Mouse (Mus musculus) kidney, embryonic 15.5 days (tissue): ENCODE results near the gene Hps3. TPM values are rescaled to one million over a fixed set of nuclear protein-coding genes. Genes with fewer than 3 reads are reported as not detected.

Experiments
- ATAC-seq: fragments of 200-750 bp; cut with Nextera tagmentation; replicated peaks from 2 replicates; pipeline ENCODE4 v1.8.0; 2017; ENCODE audit warnings: moderate TSS enrichment; ENCODE audit not compliant: low FRiP score
- H3K27ac ChIP-seq: fragments of 300-500 bp; sonication (generic); 2 replicates; pipeline ENCODE4 v1.5.1; 2015; ENCODE audit warnings: mild to moderate bottlenecking, inconsistent platforms
- H3K27me3 ChIP-seq: fragments of 300-500 bp; sonication (generic); 2 replicates; pipeline ENCODE4 v1.6.1; 2015; ENCODE audit warnings: inconsistent platforms
- H3K36me3 ChIP-seq: fragments of 300-500 bp; sonication (generic); 2 replicates; pipeline ENCODE4 v1.6.1; 2015; ENCODE audit warnings: inconsistent platforms
- H3K4me1 ChIP-seq: fragments of 300-500 bp; sonication (generic); 2 replicates; pipeline ENCODE4 v1.6.1; 2015; ENCODE audit warnings: inconsistent platforms
- H3K4me2 ChIP-seq: fragments of 300-500 bp; sonication (generic); 2 replicates; pipeline ENCODE4 v1.6.1; 2015; ENCODE audit warnings: moderate library complexity, mild to moderate bottlenecking, inconsistent platforms
- H3K4me3 ChIP-seq: fragments of 300-500 bp; sonication (generic); replicated peaks from 2 replicates; pipeline ENCODE4 v1.5.1; 2015; ENCODE audit warnings: mild to moderate bottlenecking, inconsistent platforms
- H3K9ac ChIP-seq: fragments of 300-500 bp; sonication (generic); 2 replicates; pipeline ENCODE4 v1.6.1; 2015; ENCODE audit warnings: mild to moderate bottlenecking, inconsistent platforms
- H3K9me3 ChIP-seq: fragments of 300-500 bp; sonication (generic); replicated peaks from 2 replicates; pipeline ENCODE4 v1.6.1; 2016; ENCODE audit warnings: inconsistent platforms
- WGBS: fragments of 180-500 bp; shearing (Covaris S2); methylation state at CpG from one replicate; pipeline ENCODE4 v1.1.7; 2015; ENCODE audit warnings: mixed read lengths; 5-methylcytosine and 5-hydroxymethylcytosine counted together
- polyA plus RNA-seq: library from polyadenylated mRNA; unstranded; fragments of >200 nt; fragmentation: Nextera tagmentation; extraction: Ambion mirVana; gene quantifications from 2 replicates; pipeline ENCODE4 v1.2.1, GENCODE M21; 2015

Hps3 gene
- polyA plus RNA-seq, 1 experiment from 2014 or later: 12.2 TPM

GRCm38 (mm10) chr3:20000806-20001205, 34.3 kb downstream of the Hps3 start:
- Histone ChIP-seq H3K4me1 (no peaks in the 10 kb centered on the region), H3K27me3 (no peaks in the 10 kb centered on the region), H3K27ac (no peak overlapping the region), H3K4me3 (no peak overlapping the region), H3K9me3 (no peaks in the 10 kb centered on the region), H3K9ac (no peak overlapping the region), H3K4me2 (no peak overlapping the region), H3K36me3 (peaks cover 24% of the 10 kb centered on the region; the same call in 1 of the 2 replicates)
- WGBS: 90% methylated on average over 4 of the region's 4 CpGs
- no peak for ATAC-seq

DNA sequence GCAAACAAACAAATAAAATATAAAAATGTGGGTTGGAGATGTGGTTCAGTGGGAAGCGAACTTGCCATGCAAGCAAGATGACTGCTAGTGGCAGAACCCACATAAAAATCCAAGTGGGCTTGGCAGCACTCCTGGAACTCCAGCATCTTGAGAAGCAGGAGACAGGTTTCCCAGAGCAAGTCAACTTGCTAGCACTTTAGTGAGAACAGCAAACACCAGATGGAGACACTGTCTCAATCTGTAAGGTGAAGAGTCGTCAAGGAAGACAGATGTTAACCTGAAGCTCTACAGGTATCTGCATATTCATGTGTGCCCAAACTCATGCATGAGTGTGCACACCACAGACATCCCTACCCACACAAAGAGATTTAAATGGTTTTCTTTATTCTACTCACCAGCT, 35.6 kb downstream of the Hps3 start:
- Histone ChIP-seq H3K4me3 (no peak overlapping the region), H3K27ac (no peak overlapping the region), H3K9me3 (no peaks in the 10 kb centered on the region), H3K36me3 (peaks cover 24% of the 10 kb centered on the region; the same call in 1 of the 2 replicates), H3K4me2 (no peak overlapping the region), H3K27me3 (no peaks in the 10 kb centered on the region), H3K4me1 (no peaks in the 10 kb centered on the region), H3K9ac (no peak overlapping the region)
- no peak for ATAC-seq
- 95% methylated on average over 2 of the region's 2 CpGs for WGBS

- 83% methylated on average over 4 of the region's 4 CpGs for WGBS
- no peaks in the 10 kb centered on the region; the same call in 1 of the 2 replicates for H3K36me3 ChIP-seq
- no peak overlapping the region for H3K27ac ChIP-seq
- H3K27me3 ChIP-seq: no peaks in the 10 kb centered on the region
- no peak overlapping the region for H3K4me3 ChIP-seq
- H3K4me1 ChIP-seq: no peaks in the 10 kb centered on the region
- H3K4me2 ChIP-seq: no peak overlapping the region
- no peak overlapping the region for H3K9ac ChIP-seq
- no peaks in the 10 kb centered on the region for H3K9me3 ChIP-seq
- ATAC-seq: no peak
Observed at GRCm38 (mm10) chr3:19992388-19992787, 42.7 kb downstream of the Hps3 start.

- WGBS: 68% methylated on average over 3 of the region's 3 CpGs
- no peaks in the 10 kb centered on the region for H3K9me3 ChIP-seq
- H3K4me3 ChIP-seq: no peak overlapping the region
- no peaks in the 10 kb centered on the region for H3K4me1 ChIP-seq
- no peak overlapping the region for H3K27ac ChIP-seq
- H3K27me3 ChIP-seq: no peaks in the 10 kb centered on the region
- no peak for ATAC-seq
- no peaks in the 10 kb centered on the region for H3K36me3 ChIP-seq
- H3K9ac ChIP-seq: no peak overlapping the region
- H3K4me2 ChIP-seq: no peak overlapping the region
Observed at GRCm38 (mm10) chr3:19990031-19990430, 45.1 kb downstream of the Hps3 start.

DNA sequence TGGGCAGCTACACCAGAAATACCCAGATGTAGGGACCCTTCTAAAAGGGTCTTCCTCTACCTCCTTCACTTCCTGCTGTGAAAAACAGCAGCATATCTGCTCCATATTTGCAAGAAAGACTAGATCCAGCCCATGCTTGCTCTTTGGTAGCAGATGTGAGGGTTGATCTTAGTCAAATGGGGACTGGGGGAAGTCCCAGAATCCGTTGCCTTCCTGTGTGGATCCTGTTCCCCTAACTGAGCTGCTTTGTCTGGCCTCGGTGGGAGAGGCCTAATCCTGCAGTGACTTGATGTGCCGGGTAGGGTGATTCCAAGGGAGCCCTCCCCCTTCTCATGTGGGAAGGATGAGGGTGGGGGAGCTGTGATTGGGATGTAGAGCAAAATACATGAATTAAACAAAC, 49.0 kb downstream of the Hps3 start:
- Histone ChIP-seq H3K4me1 (no peaks in the 10 kb centered on the region), H3K36me3 (no peaks in the 10 kb centered on the region), H3K9ac (no peak overlapping the region), H3K4me3 (no peak overlapping the region), H3K27me3 (no peaks in the 10 kb centered on the region), H3K4me2 (no peak overlapping the region), H3K27ac (no peak overlapping the region), H3K9me3 (no peaks in the 10 kb centered on the region)
- no peak for ATAC-seq
- WGBS: 53% methylated on average over 3 of the region's 3 CpGs

GRCm38 (mm10) chr3:19982846-19983245, 52.3 kb downstream of the Hps3 start:
- Histone ChIP-seq H3K4me3 (no peak overlapping the region), H3K4me2 (no peak overlapping the region), H3K9me3 (no peaks in the 10 kb centered on the region), H3K36me3 (no peaks in the 10 kb centered on the region), H3K27ac (no peak overlapping the region), H3K9ac (no peak overlapping the region), H3K4me1 (no peaks in the 10 kb centered on the region), H3K27me3 (no peaks in the 10 kb centered on the region)
- no peak for ATAC-seq

DNA sequence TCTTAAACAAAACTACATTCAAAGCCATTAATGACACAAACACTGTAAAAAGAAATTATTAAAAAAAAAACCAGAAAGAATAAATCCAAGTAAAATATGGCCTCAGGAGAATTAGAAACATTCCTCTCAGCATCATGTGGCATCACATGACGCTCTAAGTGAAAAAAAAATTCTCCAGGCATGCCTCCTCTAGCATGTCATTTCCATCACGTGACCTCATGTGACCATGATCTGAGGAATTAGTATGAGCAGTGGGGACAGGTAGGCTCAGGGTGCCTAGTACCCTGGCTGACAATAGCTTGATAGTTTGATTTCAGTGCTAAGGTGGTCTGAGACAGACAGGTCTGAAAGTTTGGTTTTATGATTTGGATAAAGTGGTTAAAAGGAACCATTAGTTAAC, 54.0 kb downstream of the Hps3 start:
- Histone ChIP-seq H3K9me3 (no peaks in the 10 kb centered on the region), H3K36me3 (no peaks in the 10 kb centered on the region), H3K27ac (no peak overlapping the region), H3K9ac (no peak overlapping the region), H3K27me3 (no peaks in the 10 kb centered on the region), H3K4me3 (no peak overlapping the region), H3K4me2 (no peak overlapping the region), H3K4me1 (no peaks in the 10 kb centered on the region)
- ATAC-seq: no peak
- 79% methylated on average over 2 of the region's 2 CpGs for WGBS

GRCm38 (mm10) chr3:19978474-19978873, 56.6 kb downstream of the Hps3 start:
- ATAC-seq: no peak
- H3K27ac ChIP-seq: no peak overlapping the region
- H3K4me1 ChIP-seq: no peaks in the 10 kb centered on the region
- H3K27me3 ChIP-seq: no peaks in the 10 kb centered on the region
- 24% methylated on average over 4 of the region's 4 CpGs for WGBS
- H3K9me3 ChIP-seq: no peaks in the 10 kb centered on the region
- H3K36me3 ChIP-seq: no peaks in the 10 kb centered on the region
- H3K4me3 ChIP-seq: no peak overlapping the region
- H3K4me2 ChIP-seq: no peak overlapping the region
- no peak overlapping the region for H3K9ac ChIP-seq

DNA sequence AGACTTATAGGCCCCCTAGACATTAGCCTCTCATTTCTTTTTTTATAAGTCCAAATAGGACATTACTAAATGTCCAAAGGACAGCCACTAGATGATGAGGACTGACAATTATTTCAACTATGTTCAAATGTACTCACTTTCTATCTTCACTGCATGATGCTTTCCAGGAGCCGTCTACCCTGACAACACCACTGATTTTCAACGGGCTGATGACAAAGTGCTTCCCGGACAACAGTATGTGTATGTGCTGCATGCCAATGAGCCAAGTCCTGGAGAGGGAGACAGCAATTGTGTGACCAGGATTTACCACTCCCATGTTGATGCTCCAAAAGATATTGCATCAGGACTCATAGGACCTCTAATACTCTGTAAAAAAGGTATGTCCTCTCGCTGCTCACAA, 69.0 kb downstream of the Hps3 start:
- Histone ChIP-seq H3K4me3 (no peak overlapping the region), H3K27ac (no peak overlapping the region), H3K27me3 (no peaks in the 10 kb centered on the region), H3K9me3 (no peaks in the 10 kb centered on the region), H3K36me3 (no peaks in the 10 kb centered on the region), H3K9ac (no peak overlapping the region), H3K4me2 (no peak overlapping the region), H3K4me1 (no peaks in the 10 kb centered on the region)
- WGBS: 92% methylated on average over 4 of the region's 4 CpGs
- no peak for ATAC-seq

- no peak for ATAC-seq
- Histone ChIP-seq H3K27ac (no peak overlapping the region), H3K9me3 (no peaks in the 10 kb centered on the region), H3K36me3 (no peaks in the 10 kb centered on the region), H3K4me1 (no peaks in the 10 kb centered on the region), H3K4me2 (no peak overlapping the region), H3K9ac (no peak overlapping the region), H3K27me3 (no peaks in the 10 kb centered on the region), H3K4me3 (no peak overlapping the region)
- 89% methylated on average over 5 of the region's 5 CpGs for WGBS
Observed at GRCm38 (mm10) chr3:19965239-19965638, 69.9 kb downstream of the Hps3 start.

DNA sequence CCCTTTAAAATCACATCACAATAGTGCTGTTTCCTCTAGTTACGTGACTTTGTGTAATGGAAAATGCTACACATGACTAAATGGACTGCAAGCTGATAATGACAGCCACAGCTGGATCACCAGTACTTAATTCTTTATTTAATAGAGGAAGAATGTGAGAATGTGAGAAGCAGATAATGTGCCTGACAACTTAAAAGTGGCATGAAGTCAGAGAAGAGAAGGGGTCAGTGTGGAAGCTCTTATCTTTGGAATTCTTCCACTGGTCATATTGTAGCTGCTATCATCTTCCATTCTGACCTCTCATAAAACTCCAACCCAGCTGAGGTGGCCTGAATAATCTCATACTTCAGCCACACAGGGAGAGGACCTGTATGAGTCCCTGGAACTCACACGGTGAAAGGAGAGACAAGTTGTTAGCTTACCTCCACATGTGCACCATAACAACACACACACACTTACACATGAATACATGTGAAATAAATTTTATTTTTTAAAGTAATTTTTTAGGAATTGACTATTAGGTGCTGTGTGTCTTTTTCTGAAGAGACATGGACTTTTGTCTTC, 70.4 kb downstream of the Hps3 start:
- Histone ChIP-seq H3K9me3 (no peaks in the 10 kb centered on the region), H3K4me3 (no peak overlapping the region), H3K4me2 (no peak overlapping the region), H3K36me3 (no peaks in the 10 kb centered on the region), H3K27me3 (no peaks in the 10 kb centered on the region), H3K9ac (no peak overlapping the region), H3K4me1 (no peaks in the 10 kb centered on the region), H3K27ac (no peak overlapping the region)
- WGBS: 86% methylated on average over 2 of the region's 2 CpGs
- no peak for ATAC-seq

GRCm38 (mm10) chr3:19962769-19963513, 72.2 kb downstream of the Hps3 start:
- ATAC-seq: 0 out of 2 replicates have a peak, but pooled peaks have one; percentile 22

DNA sequence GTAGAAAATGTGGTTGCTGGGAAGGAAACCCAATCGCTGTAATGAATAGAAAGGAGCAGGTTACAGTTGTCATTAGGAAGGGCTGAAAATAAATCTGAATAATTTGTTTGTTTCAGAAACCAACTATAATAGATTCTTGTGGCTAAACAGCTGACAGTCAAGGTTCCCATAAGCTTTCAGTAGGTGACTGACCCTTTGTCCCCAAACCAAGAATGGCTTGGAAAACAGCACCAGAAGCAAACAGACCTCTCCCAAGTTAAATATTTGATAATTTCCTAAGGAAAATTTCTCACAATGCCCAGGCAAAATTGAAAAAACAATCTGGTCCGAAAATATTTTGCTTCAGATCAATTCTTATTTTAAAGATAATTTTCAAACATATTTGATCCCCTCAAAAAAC, 73.8 kb downstream of the Hps3 start:
- ATAC-seq: no peak
- no peaks in the 10 kb centered on the region for H3K4me1 ChIP-seq
- H3K9ac ChIP-seq: no peak overlapping the region
- no peaks in the 10 kb centered on the region for H3K27me3 ChIP-seq
- no peak overlapping the region for H3K4me2 ChIP-seq
- no peaks in the 10 kb centered on the region for H3K36me3 ChIP-seq
- H3K27ac ChIP-seq: no peak overlapping the region
- no peaks in the 10 kb centered on the region for H3K9me3 ChIP-seq
- H3K4me3 ChIP-seq: no peak overlapping the region
- 84% methylated on average over 2 of the region's 2 CpGs for WGBS

More at GRCm38 (mm10) chr3:19962769-19963513, 72.2 kb downstream of the Hps3 start:
- Histone ChIP-seq H3K4me3 (no peak overlapping the region), H3K27ac (no peak overlapping the region; the same call in 1 of the 2 replicates), H3K27me3 (no peaks in the 10 kb centered on the region), H3K9me3 (no peaks in the 10 kb centered on the region), H3K4me2 (no peak overlapping the region), H3K4me1 (no peaks in the 10 kb centered on the region), H3K36me3 (no peaks in the 10 kb centered on the region), H3K9ac (no peak overlapping the region)
- WGBS: 69% methylated on average over 3 of the region's 3 CpGs
